Mouse (Mus musculus) limb, embryonic 13.5 days (tissue): ENCODE results near the gene Cntn4. TPM values are rescaled to one million over a fixed set of nuclear protein-coding genes. Genes with fewer than 3 reads are reported as not detected.

Experiments
- ATAC-seq: fragments of 200-750 bp; cut with Nextera tagmentation; 2 replicates; pipeline ENCODE4 v1.8.0; 2017; ENCODE audit warnings: low read depth, moderate number of reproducible peaks, moderate TSS enrichment; ENCODE audit not compliant: low FRiP score
- H3K27ac ChIP-seq: fragments of 300-500 bp; sonication (generic); 2 replicates; pipeline ENCODE4 v1.5.1; 2015; ENCODE audit warnings: inconsistent platforms, mild to moderate bottlenecking, moderate library complexity
- H3K27me3 ChIP-seq: fragments of 300-500 bp; sonication (generic); 2 replicates; pipeline ENCODE4 v1.6.1; 2015; ENCODE audit warnings: mild to moderate bottlenecking, inconsistent platforms
- H3K36me3 ChIP-seq: fragments of 300-500 bp; sonication (generic); 2 replicates; pipeline ENCODE4 v1.6.1; 2015; ENCODE audit warnings: inconsistent platforms, mild to moderate bottlenecking, moderate library complexity
- H3K4me1 ChIP-seq: fragments of 300-500 bp; sonication (generic); 2 replicates; pipeline ENCODE4 v1.6.1; 2015; ENCODE audit warnings: inconsistent platforms
- H3K4me2 ChIP-seq: fragments of 300-500 bp; sonication (generic); replicated peaks from 2 replicates; pipeline ENCODE4 v1.6.1; 2015; ENCODE audit warnings: inconsistent platforms, mild to moderate bottlenecking, moderate library complexity
- H3K4me3 ChIP-seq: fragments of 300-500 bp; sonication (generic); 2 replicates; pipeline ENCODE4 v1.5.1; 2015; ENCODE audit warnings: moderate library complexity, mild to moderate bottlenecking, inconsistent platforms
- H3K9ac ChIP-seq: fragments of 300-500 bp; sonication (generic); 2 replicates; pipeline ENCODE4 v1.6.1; 2015; ENCODE audit warnings: mild to moderate bottlenecking, inconsistent platforms
- H3K9me3 ChIP-seq: fragments of 300-500 bp; sonication (generic); 2 replicates; pipeline ENCODE4 v1.6.1; 2016; ENCODE audit warnings: inconsistent platforms
- WGBS: fragments of 180-500 bp; shearing (Covaris S2); methylation state at CpG from one replicate; pipeline ENCODE4 v1.1.7; 2015; 5-methylcytosine and 5-hydroxymethylcytosine counted together
- polyA plus RNA-seq: library from polyadenylated mRNA; unstranded; fragments of >200 nt; fragmentation: Nextera tagmentation; extraction: Ambion mirVana; gene quantifications from 2 replicates; pipeline ENCODE4 v1.2.1, GENCODE M21; 2015

Cntn4 gene
- polyA plus RNA-seq, 1 experiment from 2014 or later = 1.8 TPM

DNA sequence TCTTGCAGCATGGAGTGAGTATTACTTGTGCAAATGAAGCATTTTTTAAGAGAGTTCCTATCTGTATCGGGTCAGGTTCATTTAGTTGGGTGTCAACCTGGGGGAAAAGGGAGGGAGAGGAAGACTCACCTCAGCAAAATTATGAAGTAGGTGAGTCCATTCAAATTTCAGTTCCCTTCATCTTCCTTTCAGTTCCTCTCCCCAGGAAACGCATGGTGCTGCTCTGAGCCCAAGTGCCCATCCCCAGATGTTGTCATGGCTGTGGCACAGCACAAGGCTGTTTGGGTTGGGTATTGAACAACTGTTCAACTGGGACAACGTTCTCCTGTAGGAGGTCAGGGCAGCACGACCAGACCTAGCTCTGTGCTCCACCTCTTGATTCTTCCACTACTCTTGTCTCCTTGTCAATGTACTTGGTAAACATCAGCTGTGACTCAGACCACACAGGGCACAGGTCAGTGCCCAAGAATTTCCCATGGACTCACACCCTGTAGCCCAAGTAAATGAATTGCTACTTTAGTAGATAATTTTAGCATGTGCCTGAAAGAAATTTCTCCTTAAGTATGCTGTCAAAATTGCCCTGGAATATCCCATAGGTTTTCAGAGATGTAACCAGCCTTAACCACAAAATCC, 1052.3 kb downstream of the Cntn4 start:
- no peak for ATAC-seq
- Histone ChIP-seq H3K9me3 (no peaks in the 10 kb centered on the region), H3K36me3 (no peaks in the 10 kb centered on the region), H3K4me3 (no peak overlapping the region), H3K4me1 (no peaks in the 10 kb centered on the region), H3K27me3 (no peaks in the 10 kb centered on the region), H3K27ac (no peak overlapping the region), H3K4me2 (no peak overlapping the region), H3K9ac (no peak overlapping the region)
- WGBS = 80% methylated on average over 4 of the region's 4 CpGs

DNA sequence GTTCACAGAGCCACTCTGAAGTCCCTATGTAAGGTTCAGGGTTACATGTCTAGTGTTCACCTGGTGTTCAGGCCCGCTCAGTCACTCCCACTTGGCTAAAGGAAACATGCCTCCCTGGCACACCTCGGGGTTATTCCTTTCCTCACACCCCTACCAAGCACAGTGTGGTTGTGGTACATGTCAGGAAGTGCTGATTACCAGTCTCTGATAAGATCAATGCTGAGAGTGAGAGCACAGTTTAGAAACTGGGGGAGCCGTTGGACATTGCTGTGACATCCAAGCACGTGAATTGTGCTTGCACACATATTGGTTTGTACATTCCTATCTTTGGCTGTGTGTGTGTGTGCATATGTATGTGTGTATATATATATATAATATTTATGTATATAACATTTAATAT, 1055.1 kb downstream of the Cntn4 start:
- Histone ChIP-seq H3K9ac (no peak overlapping the region), H3K4me1 (no peaks in the 10 kb centered on the region), H3K9me3 (no peaks in the 10 kb centered on the region), H3K4me2 (no peak overlapping the region), H3K4me3 (no peak overlapping the region), H3K36me3 (no peaks in the 10 kb centered on the region), H3K27ac (no peak overlapping the region), H3K27me3 (no peaks in the 10 kb centered on the region)
- no peak for ATAC-seq
- WGBS = 86% methylated on average over 4 of the region's 4 CpGs

DNA sequence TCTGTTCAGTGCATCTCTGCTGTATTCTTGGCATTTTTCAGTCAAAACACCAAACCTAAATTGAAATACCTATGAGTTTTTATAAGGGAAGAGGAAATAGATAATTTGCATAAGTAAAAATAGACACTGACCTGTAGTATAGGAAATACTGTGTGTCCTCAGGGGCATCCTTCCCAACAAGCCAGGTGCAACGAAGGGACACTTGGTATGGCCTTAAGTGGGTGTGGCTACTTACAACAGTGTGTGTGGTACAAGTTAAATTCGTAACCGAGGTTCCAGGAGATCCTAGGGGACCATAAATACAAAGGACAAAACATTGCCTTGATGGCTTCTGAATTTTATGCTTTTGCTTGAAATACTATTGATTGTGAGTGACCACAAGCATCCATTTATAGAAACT, 1060.8 kb downstream of the Cntn4 start:
- H3K4me1 ChIP-seq = no peaks in the 10 kb centered on the region
- no peak overlapping the region for H3K27ac ChIP-seq
- no peak for ATAC-seq
- no peak overlapping the region for H3K4me3 ChIP-seq
- no peak overlapping the region for H3K9ac ChIP-seq
- H3K27me3 ChIP-seq = no peaks in the 10 kb centered on the region
- H3K9me3 ChIP-seq = no peaks in the 10 kb centered on the region
- 73% methylated on average over 3 of the region's 3 CpGs for WGBS
- H3K36me3 ChIP-seq = no peaks in the 10 kb centered on the region
- H3K4me2 ChIP-seq = no peak overlapping the region

DNA sequence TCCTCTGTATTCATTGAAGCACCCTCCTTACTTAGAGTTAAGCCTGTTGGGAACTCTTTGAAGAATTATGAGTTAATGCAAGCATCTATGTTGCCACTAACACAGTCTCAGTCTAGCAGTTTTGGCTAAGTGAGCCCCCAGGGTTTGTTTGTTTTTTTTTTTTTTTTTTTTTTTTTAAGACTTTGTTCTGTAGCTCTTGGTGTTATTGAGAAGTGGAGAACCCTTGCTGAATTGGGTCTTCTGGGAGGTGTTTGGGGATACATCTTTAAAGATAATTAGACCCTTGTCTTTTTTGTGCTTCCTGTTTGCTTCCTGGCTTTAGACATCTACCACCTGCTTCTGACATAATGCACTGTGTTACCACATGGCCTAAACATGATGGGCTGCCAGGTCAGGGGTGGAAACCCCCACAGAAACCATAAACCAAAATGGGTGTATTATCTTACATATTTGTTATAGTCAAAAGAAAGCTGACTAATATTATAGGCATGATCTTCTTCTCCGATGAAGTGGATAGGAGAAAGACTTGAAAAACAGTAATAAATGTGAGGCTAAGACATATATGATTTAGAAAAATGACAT, 1062.9 kb downstream of the Cntn4 start:
- Histone ChIP-seq H3K27me3 (no peaks in the 10 kb centered on the region), H3K9ac (no peak overlapping the region), H3K9me3 (no peaks in the 10 kb centered on the region), H3K4me1 (no peaks in the 10 kb centered on the region), H3K4me3 (no peak overlapping the region), H3K36me3 (no peaks in the 10 kb centered on the region), H3K27ac (no peak overlapping the region), H3K4me2 (no peak overlapping the region)
- no peak for ATAC-seq
- WGBS = 96% methylated on average over 1 of the region's 1 CpGs

DNA sequence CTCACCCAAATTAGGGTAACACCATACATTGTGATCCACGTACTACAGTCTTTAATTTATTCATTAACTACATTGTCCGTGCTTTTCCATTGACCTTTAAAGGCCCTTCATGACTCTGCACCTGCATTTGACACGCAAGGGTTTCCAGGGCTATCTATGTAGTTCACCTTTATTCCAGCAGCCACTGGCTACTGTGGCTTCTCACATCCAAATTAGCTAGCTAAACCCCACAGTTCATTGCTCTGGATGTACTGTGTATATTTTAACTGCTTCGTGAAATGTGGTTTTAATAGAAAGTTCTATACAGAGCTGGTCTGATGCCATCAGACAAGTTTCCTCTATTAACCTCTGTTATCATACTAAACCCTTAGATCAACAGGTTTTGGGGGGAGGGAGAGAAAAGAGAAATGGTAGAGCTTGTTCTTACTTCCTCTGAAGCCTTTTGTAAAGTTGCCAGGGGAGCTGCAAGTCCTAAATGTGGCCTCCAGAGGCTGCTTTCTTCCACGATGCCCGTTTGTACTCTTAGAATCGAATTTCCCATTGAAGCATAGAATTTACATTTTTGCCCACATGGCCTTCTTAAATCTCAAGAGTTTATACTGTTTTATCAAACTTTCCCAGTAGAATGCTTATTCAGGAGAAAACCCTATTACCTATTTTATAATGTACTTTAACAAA, 1066.2 kb downstream of the Cntn4 start:
- Histone ChIP-seq H3K4me1 (no peaks in the 10 kb centered on the region), H3K9ac (no peak overlapping the region), H3K27ac (no peak overlapping the region), H3K36me3 (no peaks in the 10 kb centered on the region), H3K4me3 (no peak overlapping the region), H3K27me3 (peaks cover 4% of the 10 kb centered on the region; the same call in 1 of the 2 replicates), H3K4me2 (no peak overlapping the region), H3K9me3 (no peaks in the 10 kb centered on the region)
- no peak for ATAC-seq
- 67% methylated on average over 7 of the region's 7 CpGs for WGBS

DNA sequence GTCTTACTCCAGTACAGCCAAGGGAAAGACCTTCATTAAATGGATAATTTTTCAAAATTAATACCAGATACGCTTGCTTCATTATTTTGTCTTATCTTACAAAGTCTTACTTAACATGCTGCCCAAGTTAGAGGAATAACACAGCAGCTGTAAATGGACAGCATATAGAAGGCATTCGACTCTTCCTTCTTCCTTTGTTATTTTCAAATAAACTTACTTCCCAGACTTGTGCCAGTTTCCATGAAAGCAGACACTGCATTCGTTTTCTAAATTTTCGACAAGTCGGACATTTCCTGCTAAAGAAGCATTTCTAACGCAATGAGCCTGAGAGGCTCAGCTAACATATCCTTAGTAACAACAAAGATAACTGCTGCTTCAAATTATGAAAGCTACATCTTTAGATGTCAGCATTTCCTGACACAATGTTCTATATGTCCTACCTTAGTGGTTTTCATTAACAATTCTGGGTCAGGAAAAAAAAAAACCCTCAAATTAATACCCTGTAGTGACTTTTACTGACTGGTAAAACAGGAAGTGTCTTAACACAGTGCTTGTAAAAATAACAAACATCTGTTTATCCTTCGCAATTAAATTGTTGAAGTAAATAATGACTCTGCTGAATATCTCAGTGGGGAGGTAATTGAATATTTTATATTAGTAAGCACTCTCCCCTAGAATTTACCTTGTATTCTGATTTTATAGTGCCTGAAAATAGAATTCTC, 1068.4 kb downstream of the Cntn4 start:
- 30% methylated on average over 7 of the region's 7 CpGs for WGBS
- H3K4me2 ChIP-seq = no peak overlapping the region

DNA sequence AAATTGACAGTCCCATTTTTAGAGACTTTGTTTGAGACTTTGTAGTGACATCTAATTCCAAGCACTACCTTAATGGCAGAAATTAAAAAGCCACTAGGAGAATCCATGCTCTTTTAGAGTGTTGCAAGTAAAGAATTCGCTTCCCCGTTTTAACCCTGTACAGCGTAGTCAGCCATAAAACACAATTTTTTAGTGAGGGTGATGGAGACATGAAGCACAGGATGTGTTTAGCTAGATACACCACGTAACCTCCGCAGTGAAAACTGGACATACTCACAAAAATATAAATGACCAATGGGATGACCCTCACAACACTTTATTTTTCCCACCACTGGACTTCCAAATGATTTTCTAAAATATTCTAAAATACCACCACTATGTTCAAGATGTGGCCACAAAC, 1069.8 kb downstream of the Cntn4 start:
- ATAC-seq = no peak
- WGBS = 85% methylated on average over 5 of the region's 5 CpGs
- no peaks in the 10 kb centered on the region for H3K4me1 ChIP-seq
- peaks cover 4% of the 10 kb centered on the region; the same call in 1 of the 2 replicates for H3K27me3 ChIP-seq
- no peak overlapping the region for H3K27ac ChIP-seq
- no peaks in the 10 kb centered on the region for H3K9me3 ChIP-seq
- H3K4me3 ChIP-seq = no peak overlapping the region
- H3K36me3 ChIP-seq = no peaks in the 10 kb centered on the region
- no peak overlapping the region for H3K9ac ChIP-seq
- H3K4me2 ChIP-seq = no peak overlapping the region

More for the DNA sequence above, 1068.4 kb downstream of the Cntn4 start:
- no peaks in the 10 kb centered on the region for H3K4me1 ChIP-seq
- ATAC-seq = no peak
- no peak overlapping the region for H3K4me3 ChIP-seq
- peaks cover 4% of the 10 kb centered on the region; the same call in 1 of the 2 replicates for H3K27me3 ChIP-seq
- H3K9ac ChIP-seq = no peak overlapping the region
- H3K27ac ChIP-seq = no peak overlapping the region
- H3K9me3 ChIP-seq = no peaks in the 10 kb centered on the region
- no peaks in the 10 kb centered on the region for H3K36me3 ChIP-seq

DNA sequence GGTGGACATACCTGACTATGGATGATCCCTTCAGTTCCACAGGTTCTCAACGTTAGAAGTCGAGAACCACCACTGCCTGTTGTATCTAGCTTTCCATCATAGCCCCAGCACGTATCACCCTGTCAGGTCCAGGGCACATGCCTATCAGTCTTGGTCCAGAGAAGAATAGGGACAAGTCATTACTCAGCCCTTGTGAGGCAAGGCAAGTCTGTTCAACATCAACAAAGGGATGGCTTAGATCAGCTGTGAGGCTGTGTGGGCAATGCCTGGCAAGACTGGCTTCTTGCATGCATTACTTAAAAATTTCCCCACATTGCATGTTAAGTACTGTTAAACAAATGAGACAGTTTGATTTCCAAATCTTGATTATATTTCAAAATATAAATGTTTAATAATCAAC, 1070.3 kb downstream of the Cntn4 start:
- H3K9ac ChIP-seq = no peak overlapping the region
- H3K9me3 ChIP-seq = no peaks in the 10 kb centered on the region
- peaks cover 4% of the 10 kb centered on the region; the same call in 1 of the 2 replicates for H3K27me3 ChIP-seq
- H3K36me3 ChIP-seq = no peaks in the 10 kb centered on the region
- ATAC-seq = no peak
- H3K4me1 ChIP-seq = no peaks in the 10 kb centered on the region
- H3K27ac ChIP-seq = no peak overlapping the region
- H3K4me2 ChIP-seq = no peak overlapping the region
- H3K4me3 ChIP-seq = no peak overlapping the region
- WGBS = 79% methylated on average over 3 of the region's 3 CpGs
